Mouse (Mus musculus) heart, adult 2 months (tissue): ENCODE results near the gene Pcdh17.

Experiments used
- CTCF ChIP-seq: fragments of 200-600 bp; IDR thresholded peaks from 2 replicates; pipeline ENCODE4 v1.8.1; 2022; ENCODE audit warnings: antibody characterized with exemption, mild to moderate bottlenecking, moderate library complexity
- EP300 ChIP-seq: fragments of 200-500 bp; IDR thresholded peaks from 2 replicates; pipeline ENCODE4 v1.6.1; 2011; ENCODE audit warnings: low read depth, low read length, control low read depth; ENCODE audit not compliant: insufficient read depth
- POLR2A ChIP-seq: fragments of 200-500 bp; IDR thresholded peaks from 2 replicates; pipeline ENCODE4 v1.6.1; 2011; ENCODE audit warnings: mild to moderate bottlenecking, low read depth, low read length, control low read depth; ENCODE audit not compliant: insufficient read depth

DNA sequence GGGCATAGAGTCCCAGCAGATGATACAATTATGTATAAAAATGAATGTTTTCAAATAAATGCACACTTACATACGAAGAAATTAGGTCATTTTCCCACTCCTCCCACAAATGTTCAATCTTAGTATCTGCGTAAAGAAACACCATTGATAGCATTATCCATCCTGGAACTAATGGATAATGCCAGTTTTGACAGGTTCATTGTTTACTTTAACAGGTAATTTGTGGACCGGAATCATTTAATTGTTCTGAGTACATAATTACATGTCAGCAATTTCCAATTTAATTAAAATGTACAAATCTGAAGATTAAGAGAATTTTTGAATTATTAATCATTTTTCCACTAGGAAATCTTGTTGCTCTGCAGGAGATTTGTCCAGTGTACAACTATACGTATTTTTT, 33.5 kb downstream of the Pcdh17 start:
- no peak for TF ChIP-seq POLR2A
- TF ChIP-seq CTCF, result no peak
- TF ChIP-seq EP300, result no peak
